Mouse (Mus musculus) CH12.LX (cell line): ENCODE results near the gene Csnk1g1. TPM values are rescaled to one million over a fixed set of nuclear protein-coding genes. Genes with fewer than 3 reads are reported as not detected.

Experiments used
- DNase-seq: peaks from one replicate; pipeline ENCODE4 v3.0.0-alpha.2; 2013; ENCODE audit errors: extremely low read depth
- H3K27ac ChIP-seq: 2 replicates; pipeline ENCODE4 v1.5.1; 2012; ENCODE audit warnings: low read depth, mild to moderate bottlenecking, control low read depth, moderate library complexity; ENCODE audit not compliant: insufficient read depth
- H3K27me3 ChIP-seq: replicated peaks from 2 replicates; pipeline ENCODE3; 2012; ENCODE audit warnings: inconsistent platforms
- H3K36me3 ChIP-seq, 2 experiments: replicated peaks in 1 of 2; 2 replicates each; pipeline versions ENCODE3 to v1.6.1; 2012; ENCODE audit warnings: inconsistent platforms in 1 of 2, low read length in 1 of 2, mild to moderate bottlenecking in 1 of 2, mixed read lengths in 1 of 2, moderate library complexity in 1 of 2; ENCODE audit not compliant: control insufficient read depth in 1 of 2, insufficient read depth in 1 of 2
- H3K4me1 ChIP-seq, 2 experiments: 2 replicates each; pipeline ENCODE4 v1.6.1; 2012; ENCODE audit warnings: inconsistent platforms in 1 of 2, moderate library complexity in 1 of 2; ENCODE audit not compliant: insufficient read depth in 2 of 2, control insufficient read depth in 1 of 2
- H3K4me2 ChIP-seq: 2 replicates; pipeline ENCODE4 v1.6.1; 2012; ENCODE audit warnings: low read depth, mild to moderate bottlenecking, control low read depth; ENCODE audit not compliant: poor library complexity, insufficient read depth, severe bottlenecking
- H3K4me3 ChIP-seq, 3 experiments: fragments of 150-350 bp in 1 of 3; sonication (generic) in 1 of 3; replicated peaks in 1 of 3; 2 replicates each; pipeline versions ENCODE3 to v1.5.1; 2011 to 2012; ENCODE audit warnings: low read depth in 2 of 3, low read length in 2 of 3, mild to moderate bottlenecking in 2 of 3, moderate library complexity in 2 of 3, control low read depth in 1 of 3, improper control_type of control experiment in 1 of 3, inconsistent platforms in 1 of 3, mixed read lengths in 1 of 3; ENCODE audit not compliant: poor library complexity in 1 of 3
- H3K79me2 ChIP-seq: replicated peaks from 2 replicates; pipeline ENCODE4 v1.6.1; 2012; ENCODE audit warnings: mild to moderate bottlenecking, moderate library complexity; ENCODE audit not compliant: control insufficient read depth, poor library complexity, insufficient read depth, severe bottlenecking; ENCODE audit errors: extremely low read depth
- H3K9ac ChIP-seq: 2 replicates; pipeline ENCODE4 v1.6.1; 2012; ENCODE audit warnings: low read depth, mild to moderate bottlenecking, control low read depth, moderate library complexity; ENCODE audit not compliant: insufficient read depth
- H3K9me3 ChIP-seq: replicated peaks from 2 replicates; pipeline ENCODE3; 2012; ENCODE audit warnings: low read length, inconsistent platforms, mixed read lengths
- BHLHE40 ChIP-seq: IDR thresholded peaks from 2 replicates; pipeline ENCODE4 v1.6.1; 2011; ENCODE audit warnings: mild to moderate bottlenecking, low read depth, low read length, improper control_type of control experiment
- CHD1 ChIP-seq: IDR thresholded peaks from 2 replicates; pipeline ENCODE4 v1.6.1; 2012; ENCODE audit warnings: low read depth, low read length, improper control_type of control experiment, inconsistent platforms
- CTCF ChIP-seq, 2 experiments: IDR thresholded peaks in 1 of 2; conservative IDR thresholded peaks in 1 of 2; 2 replicates each; pipeline ENCODE4 v1.5.1; 2011 to 2012; ENCODE audit warnings: low read depth in 2 of 2, low read length in 2 of 2, improper control_type of control experiment in 1 of 2, inconsistent platforms in 1 of 2, mild to moderate bottlenecking in 1 of 2, moderate library complexity in 1 of 2
- E2F4 ChIP-seq: IDR thresholded peaks from 2 replicates; pipeline ENCODE4 v1.6.1; 2011; ENCODE audit warnings: low read depth, low read length, improper control_type of control experiment; ENCODE audit not compliant: insufficient replicate concordance
- ELF1 ChIP-seq: IDR thresholded peaks from 2 replicates; pipeline ENCODE4 v1.6.1; 2014; ENCODE audit warnings: low read depth, mild to moderate bottlenecking, inconsistent platforms, low read length, improper control_type of control experiment
- ETS1 ChIP-seq: conservative IDR thresholded peaks from 2 replicates; pipeline ENCODE4 v1.6.1; 2012; ENCODE audit warnings: low read depth, mild to moderate bottlenecking, inconsistent platforms, low read length, improper control_type of control experiment, moderate library complexity
- JUN ChIP-seq: IDR thresholded peaks from 2 replicates; pipeline ENCODE4 v1.6.1; 2011; ENCODE audit warnings: low read depth, mild to moderate bottlenecking, low read length, improper control_type of control experiment, moderate library complexity; ENCODE audit not compliant: insufficient read depth
- KAT2A ChIP-seq: IDR thresholded peaks from 2 replicates; pipeline ENCODE4 v1.6.1; 2012; ENCODE audit warnings: low read length, improper control_type of control experiment, inconsistent platforms; ENCODE audit not compliant: insufficient replicate concordance
- MAZ ChIP-seq: IDR thresholded peaks from 2 replicates; pipeline ENCODE4 v1.6.1; 2012; ENCODE audit warnings: low read depth, mild to moderate bottlenecking, inconsistent platforms, low read length, improper control_type of control experiment, moderate library complexity
- MEF2A ChIP-seq: IDR thresholded peaks from 2 replicates; pipeline ENCODE4 v1.6.1; 2014; ENCODE audit warnings: low read depth, mild to moderate bottlenecking, inconsistent platforms, low read length, improper control_type of control experiment, borderline replicate concordance
- MXI1 ChIP-seq: IDR thresholded peaks from 2 replicates; pipeline ENCODE4 v1.6.1; 2011; ENCODE audit warnings: mild to moderate bottlenecking, low read depth, low read length, improper control_type of control experiment
- MYC ChIP-seq: IDR thresholded peaks from 2 replicates; pipeline ENCODE4 v1.6.1; 2011; ENCODE audit warnings: low read depth, mild to moderate bottlenecking, improper control_type of control experiment, low read length
- NELFE ChIP-seq: IDR thresholded peaks from 2 replicates; pipeline ENCODE4 v1.6.1; 2011; ENCODE audit warnings: low read depth, low read length, improper control_type of control experiment
- POLR2A ChIP-seq: IDR thresholded peaks from 2 replicates; pipeline ENCODE4 v1.6.1; 2011; ENCODE audit warnings: low read depth, mild to moderate bottlenecking, improper control_type of control experiment, low read length
- RAD21 ChIP-seq: IDR thresholded peaks from 2 replicates; pipeline ENCODE4 v1.6.1; 2011; ENCODE audit warnings: low read depth, mild to moderate bottlenecking, low read length, improper control_type of control experiment, moderate library complexity
- RCOR1 ChIP-seq: conservative IDR thresholded peaks from 2 replicates; pipeline ENCODE4 v1.6.1; 2012; ENCODE audit warnings: low read depth, mild to moderate bottlenecking, inconsistent platforms, low read length, improper control_type of control experiment
- SIN3A ChIP-seq: IDR thresholded peaks from 2 replicates; pipeline ENCODE4 v1.6.1; 2012; ENCODE audit warnings: low read length, improper control_type of control experiment, inconsistent platforms
- TBP ChIP-seq: conservative IDR thresholded peaks from 2 replicates; pipeline ENCODE4 v1.6.1; 2011; ENCODE audit warnings: low read depth, low read length, improper control_type of control experiment
- TCF12 ChIP-seq: IDR thresholded peaks from 2 replicates; pipeline ENCODE4 v1.6.1; 2014; ENCODE audit warnings: low read depth, mild to moderate bottlenecking, inconsistent platforms, low read length, improper control_type of control experiment
- UBTF ChIP-seq: IDR thresholded peaks from 2 replicates; pipeline ENCODE4 v1.6.1; 2012; ENCODE audit warnings: low read depth, mild to moderate bottlenecking, inconsistent platforms, low read length, improper control_type of control experiment, moderate library complexity
- ZKSCAN1 ChIP-seq: IDR thresholded peaks from 2 replicates; pipeline ENCODE4 v1.6.1; 2012; ENCODE audit warnings: low read depth, inconsistent platforms, low read length, improper control_type of control experiment, borderline replicate concordance
- ZMIZ1 ChIP-seq: IDR thresholded peaks from 2 replicates; pipeline ENCODE4 v1.6.1; 2012; ENCODE audit warnings: low read depth, mild to moderate bottlenecking, inconsistent platforms, low read length, improper control_type of control experiment
- dilution Hi-C: fragments of 300-500 bp; cut with MboI; formaldehyde crosslinking; loops from 2 replicates; pipeline ENCODE4 v1.14.3; 2020; ENCODE audit warnings: low sequenced_read_pairs; ENCODE audit not compliant: extremely low pct_unique_long_range_greater_than_20kb, extremely low pct_ligation_motif_present
- in situ Hi-C: fragments of 300-500 bp; cut with MboI; formaldehyde crosslinking; loops from 3 replicates; pipeline ENCODE4 v1.14.3; 2019; ENCODE audit warnings: low sequenced_read_pairs, low pct_ligation_motif_present, low pct_unique_long_range_greater_than_20kb, mixed read lengths
- polyA plus RNA-seq: library from polyadenylated mRNA; unstranded; fragments of >175 nt; gene quantifications from 2 replicates; pipeline ENCODE4 v1.2.1, GENCODE M21; 2012; ENCODE audit warnings: low read depth; ENCODE audit not compliant: insufficient read length
- total RNA-seq, 2 experiments: library from RNA; depleted of rRNA; stranded (reverse); fragments of 300-350 nt in 1 of 2; fragments of >200 nt in 1 of 2; gene quantifications; 2 replicates each; pipeline ENCODE4 v1.2.3; 2012 to 2014

Csnk1g1 gene
- total and polyA plus RNA-seq, 3 experiments, result 11.7 to 16.0 (median 12.3) TPM

DNA sequence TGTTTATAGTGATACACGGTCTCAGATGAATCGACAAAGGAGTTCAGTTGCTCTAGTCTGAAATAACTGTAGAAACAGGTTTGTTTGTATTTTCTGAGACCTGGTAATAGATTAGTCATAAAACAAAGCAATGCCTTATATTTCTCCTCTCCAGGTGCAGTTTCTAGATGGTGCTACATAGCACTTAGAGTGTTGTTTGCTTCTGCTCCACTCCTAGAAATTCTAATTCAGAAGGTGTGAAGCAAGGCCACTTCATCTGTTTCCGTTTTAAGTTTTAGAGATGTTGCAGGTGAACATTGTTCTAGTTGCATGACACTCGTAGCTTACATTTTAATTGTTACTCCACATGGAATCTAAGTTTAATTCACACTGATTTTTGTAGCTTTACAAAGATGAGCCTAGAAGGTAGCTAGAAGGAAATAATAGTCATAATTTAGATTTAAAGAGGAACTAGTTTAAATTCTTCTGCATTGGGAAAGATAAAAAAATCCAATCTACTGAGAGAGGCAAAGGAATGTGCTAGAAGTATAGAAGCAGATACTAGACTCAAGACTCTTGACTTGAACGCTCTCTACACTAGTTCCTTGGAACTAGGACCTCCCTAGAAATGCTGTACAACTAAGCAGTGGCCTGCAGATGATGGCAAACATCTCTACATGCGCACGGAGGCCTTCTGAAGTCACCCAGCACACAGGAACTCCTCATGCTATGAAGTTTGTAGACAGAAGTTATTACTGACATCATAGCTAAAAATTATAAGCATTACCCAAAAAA, 87.1 kb downstream of the Csnk1g1 start:
- peaks cover 12 to 43% of the 10 kb centered on the region in 2 experiments for H3K36me3 ChIP-seq
- no peak overlapping the region for H3K4me3 ChIP-seq
- no peaks in the 10 kb centered on the region for H3K4me1 ChIP-seq
- no peak overlapping the region for H3K27ac ChIP-seq
- dilution Hi-C loops, result no loop called here
- H3K4me2 ChIP-seq, result no peak overlapping the region
- H3K27me3 ChIP-seq, result no peaks in the 10 kb centered on the region
- H3K79me2 ChIP-seq, result no peaks in the 10 kb centered on the region
- no peak overlapping the region for H3K9ac ChIP-seq
- DNase-seq, result no peak
- in situ Hi-C loops, result no loop called here
- no peak for TF ChIP-seq CHD1
- no peak for TF ChIP-seq MXI1
- TF ChIP-seq SIN3A, result no peak
- no peak for TF ChIP-seq MEF2A
- TF ChIP-seq UBTF, result no peak
- TF ChIP-seq RCOR1, result no peak
- no peaks in the 10 kb centered on the region for H3K9me3 ChIP-seq

- H3K27me3 ChIP-seq, result no peaks in the 10 kb centered on the region
- in situ Hi-C loops (no loop called here), dilution Hi-C loops (no loop called here)
- H3K27ac ChIP-seq, result no peak overlapping the region
- peaks cover 34 to 60% of the 10 kb centered on the region in 2 experiments for H3K36me3 ChIP-seq
- H3K9ac ChIP-seq, result no peak overlapping the region
- no peak overlapping the region for H3K4me2 ChIP-seq
- no peaks in the 10 kb centered on the region for H3K9me3 ChIP-seq
- no peak for TF ChIP-seq ETS1
- TF ChIP-seq CTCF (conservative IDR thresholded peaks at IDR 0.05 in 1 of 2, IDR thresholded peaks at IDR 0.05 in 1 of 2; ENCODE audit: low read depth in 2 of 2, low read length in 2 of 2), result no peak
- no peak for TF ChIP-seq POLR2A
- TF ChIP-seq MXI1, result no peak
- TF ChIP-seq E2F4, result no peak
- no peak for TF ChIP-seq NELFE
- TF ChIP-seq RAD21, result no peak
- no peak for TF ChIP-seq TBP
- no peak for TF ChIP-seq KAT2A
- no peak for TF ChIP-seq ZKSCAN1
- no peak for TF ChIP-seq ZMIZ1
- no peak for TF ChIP-seq CHD1
- no peak for TF ChIP-seq ELF1
- no peak for TF ChIP-seq BHLHE40
- no peak for TF ChIP-seq TCF12
- no peak for TF ChIP-seq JUN
- TF ChIP-seq MYC, result no peak
- TF ChIP-seq MAZ, result no peak
- TF ChIP-seq RCOR1, result no peak
- no peaks in the 10 kb centered on the region for H3K4me1 ChIP-seq
- no peaks in the 10 kb centered on the region for H3K79me2 ChIP-seq
- no peak overlapping the region for H3K4me3 ChIP-seq
- DNase-seq, result no peak
Observed at GRCm38 (mm10) chr9:65998965-65999364, 90.2 kb downstream of the Csnk1g1 start.
